ENCODE assay signal across 7 mouse cellular contexts in genomic region chr9:40345493-40346231, GRCm38 (mm10).
DNase-seq lines count a peak whose midpoint lies in the region; ATAC-seq and TF ChIP-seq lines count a peak whose summit lies in the region.

No protein-coding gene starts in this region.

- no peak overlapping the region for H3K27ac ChIP-seq in intestine, embryonic 14.5 days (ENCODE audit: low read depth)

- no peaks in the 10 kb centered on the region for H3K36me3 ChIP-seq in megakaryocyte, embryonic 14.5 days (replicated peaks; ENCODE audit: low read length)
- H3K36me3 ChIP-seq in intestine, embryonic 14.5 days (ENCODE audit: control insufficient read depth, insufficient read depth, low read length), result no peaks in the 10 kb centered on the region
- H3K36me3 ChIP-seq in myocyte (ENCODE audit: control insufficient read depth, insufficient read depth), result no peaks in the 10 kb centered on the region

- peak overlapping the region; percentile 65 for H3K4me2 ChIP-seq in intestine, embryonic 14.5 days (ENCODE audit: low read length)
- H3K4me2 ChIP-seq in myocyte (ENCODE audit: low read depth), result peak overlapping the region; percentile 30

- H3K4me1 ChIP-seq in megakaryocyte, embryonic 14.5 days, result peaks cover 26% of the 10 kb centered on the region
- peaks cover 6% of the 10 kb centered on the region for H3K4me1 ChIP-seq in intestine, embryonic 14.5 days (replicated peaks; ENCODE audit: control insufficient read depth, insufficient read depth, low read length)

- peaks cover 14% of the 10 kb centered on the region for H3K9me3 ChIP-seq in megakaryocyte, embryonic 14.5 days
- no peaks in the 10 kb centered on the region for H3K9me3 ChIP-seq in intestine, embryonic 14.5 days (ENCODE audit: control insufficient read depth, low read length)

- 32% methylated on average over 12 of the region's 13 CpGs for WGBS in intestine, embryonic 14.5 days

- no peak overlapping the region for H3K9ac ChIP-seq in intestine, embryonic 14.5 days (ENCODE audit: low read length)

- peak overlapping the region; percentile 5 for H3K4me3 ChIP-seq in megakaryocyte, embryonic 14.5 days (replicated peaks)
- H3K4me3 ChIP-seq in intestine, embryonic 14.5 days (ENCODE audit: low read depth, low read length), result peak overlapping the region; percentile 21
- no peak overlapping the region for H3K4me3 ChIP-seq in myocyte

- H3ac ChIP-seq in myocyte (ENCODE audit: control insufficient read depth, insufficient read length), result no peak overlapping the region

- peak; percentile 13 for DNase-seq in embryo, embryonic 11.5 days (ENCODE audit: low read depth, low spot score)
- DNase-seq in intestine, embryonic 14.5 days (ENCODE audit: low spot score), result peak; percentile 54
- DNase-seq in urinary bladder, adult 18-20 months (ENCODE audit: low spot score in 2 of 2), result no peak
- no peak for DNase-seq in yolk sac, embryonic 10.5 days (ENCODE audit: low spot score)

- peaks cover 1% of the 10 kb centered on the region for H3K27me3 ChIP-seq in megakaryocyte, embryonic 14.5 days (replicated peaks)
- H3K27me3 ChIP-seq in intestine, embryonic 14.5 days (replicated peaks; ENCODE audit: control insufficient read depth, insufficient read depth, low read length), result no peaks in the 10 kb centered on the region
- H3K27me3 ChIP-seq in myocyte (ENCODE audit: control insufficient read depth, insufficient read depth, insufficient read length), result no peaks in the 10 kb centered on the region

- H3K79me2 ChIP-seq in myocyte (ENCODE audit: control insufficient read depth, insufficient read depth), result peaks cover 3% of the 10 kb centered on the region

- ATAC-seq in megakaryocyte, adult 5-6 weeks (ENCODE audit: poor library complexity, severe bottlenecking), result no peak
- ATAC-seq in intestine, embryonic 14.5 days (replicated peaks; ENCODE audit: low FRiP score, low TSS enrichment, low read depth), result peak; percentile 52; the same call in 1 of the 2 replicates

- no peak for TF ChIP-seq POLR2A in myocyte (IDR thresholded peaks at IDR 0.05; ENCODE audit: insufficient read length, low read depth)

TF ChIP-seq in myocyte, 11 proteins besides CTCF, POLR2A, EP300 and RAD21:
- TF ChIP-seq MYOG (IDR thresholded peaks at IDR 0.05; ENCODE audit: control insufficient read depth in 1 of 3, insufficient read depth in 1 of 3, insufficient read length in 2 of 3, low read depth in 2 of 3), result no peak
- no peak for TF ChIP-seq MYOD1 (IDR thresholded peaks at IDR 0.05; ENCODE audit: control insufficient read depth in 1 of 3, insufficient read length in 2 of 3, low read depth in 2 of 3)
- TF ChIP-seq TCF3 (IDR thresholded peaks at IDR 0.05; ENCODE audit: insufficient read length, low read depth), result no peak
- TF ChIP-seq TCF12 (IDR thresholded peaks at IDR 0.05; ENCODE audit: insufficient read depth, poor library complexity, severe bottlenecking), result no peak
- no peak for TF ChIP-seq CEBPB (IDR thresholded peaks at IDR 0.05; ENCODE audit: insufficient read depth, poor library complexity, severe bottlenecking)
- no peak for TF ChIP-seq MAX (IDR thresholded peaks at IDR 0.05; ENCODE audit: low read depth)
- TF ChIP-seq POLR2AphosphoS2 (IDR thresholded peaks at IDR 0.05; ENCODE audit: insufficient read length, low read depth), result no peak
- no peak for TF ChIP-seq USF1 (IDR thresholded peaks at IDR 0.05; ENCODE audit: low read depth)
- no peak for TF ChIP-seq SRF (IDR thresholded peaks at IDR 0.05; ENCODE audit: control insufficient read depth, insufficient read length, low read depth)
- TF ChIP-seq REST (IDR thresholded peaks at IDR 0.05; ENCODE audit: insufficient read depth, insufficient read length), result no peak

Comparison
In these comparisons a context has a peak if more than half of its experiments do, and no peak if none do; other contexts are left out.
1. DNase-seq: peak in embryo, embryonic 11.5 days (single experiment) and intestine, embryonic 14.5 days (single experiment); none in urinary bladder, adult 18-20 months (0 of 2) and yolk sac, embryonic 10.5 days (single experiment).